Mouse (Mus musculus) CH12.LX (cell line): ENCODE measurements around the gene Nol9.

Source experiments
- CTCF ChIP-seq, 2 experiments: IDR thresholded peaks in 1 of 2; conservative IDR thresholded peaks in 1 of 2; 2 replicates each; pipeline ENCODE4 v1.5.1; 2011 to 2012; ENCODE audit warnings: low read depth in 2 of 2, low read length in 2 of 2, improper control_type of control experiment in 1 of 2, inconsistent platforms in 1 of 2, mild to moderate bottlenecking in 1 of 2, moderate library complexity in 1 of 2
- ELF1 ChIP-seq: IDR thresholded peaks from 2 replicates; pipeline ENCODE4 v1.6.1; 2014; ENCODE audit warnings: low read depth, mild to moderate bottlenecking, inconsistent platforms, low read length, improper control_type of control experiment
- EP300 ChIP-seq: IDR thresholded peaks from 2 replicates; pipeline ENCODE4 v1.6.1; 2011; ENCODE audit warnings: low read length, improper control_type of control experiment
- JUND ChIP-seq: conservative IDR thresholded peaks from 2 replicates; pipeline ENCODE4 v1.6.1; 2011; ENCODE audit warnings: low read depth, low read length, improper control_type of control experiment
- KAT2A ChIP-seq: IDR thresholded peaks from 2 replicates; pipeline ENCODE4 v1.6.1; 2012; ENCODE audit warnings: low read length, improper control_type of control experiment, inconsistent platforms; ENCODE audit not compliant: insufficient replicate concordance
- NRF1 ChIP-seq: IDR thresholded peaks from 2 replicates; pipeline ENCODE4 v1.6.1; 2014; ENCODE audit warnings: low read depth, mild to moderate bottlenecking, inconsistent platforms, low read length, improper control_type of control experiment, moderate library complexity
- POLR2A ChIP-seq: IDR thresholded peaks from 2 replicates; pipeline ENCODE4 v1.6.1; 2011; ENCODE audit warnings: low read depth, mild to moderate bottlenecking, improper control_type of control experiment, low read length
- RAD21 ChIP-seq: IDR thresholded peaks from 2 replicates; pipeline ENCODE4 v1.6.1; 2011; ENCODE audit warnings: low read depth, mild to moderate bottlenecking, low read length, improper control_type of control experiment, moderate library complexity
- SMC3 ChIP-seq: IDR thresholded peaks from 2 replicates; pipeline ENCODE4 v1.6.1; 2011; ENCODE audit warnings: low read depth, low read length, improper control_type of control experiment
- ZC3H11A ChIP-seq: IDR thresholded peaks from 2 replicates; pipeline ENCODE4 v1.6.1; 2012; ENCODE audit warnings: low read depth, mild to moderate bottlenecking, inconsistent platforms, low read length, improper control_type of control experiment

GRCm38 (mm10) chr4:152097911-152098799 is 59.0 kb downstream of the Nol9 start:
- TF ChIP-seq CTCF (conservative IDR thresholded peaks at IDR 0.05 in 1 of 2, IDR thresholded peaks at IDR 0.05 in 1 of 2; ENCODE audit: low read depth in 2 of 2, low read length in 2 of 2) (no peak), ELF1 (no peak), SMC3 (no peak), JUND (no peak), POLR2A (no peak), RAD21 (no peak), EP300 (no peak), NRF1 (no peak), ZC3H11A (no peak), KAT2A (no peak)
